Mouse (Mus musculus): ENCODE results near the gene Lrrc61. TPM values are rescaled to one million over a fixed set of nuclear protein-coding genes. Genes with fewer than 3 reads are reported as not detected.
"Not testable (repeated sequence)": the region's sequence is repeated elsewhere in the genome, so short reads cannot be mapped to it uniquely, and the experiment has no call there.

The Lrrc61 gene
- polyA plus RNA-seq (2014; fragmentation: Nextera tagmentation; extraction: Ambion mirVana): 13.9 and 17.2 TPM in 2 replicates

DNA sequence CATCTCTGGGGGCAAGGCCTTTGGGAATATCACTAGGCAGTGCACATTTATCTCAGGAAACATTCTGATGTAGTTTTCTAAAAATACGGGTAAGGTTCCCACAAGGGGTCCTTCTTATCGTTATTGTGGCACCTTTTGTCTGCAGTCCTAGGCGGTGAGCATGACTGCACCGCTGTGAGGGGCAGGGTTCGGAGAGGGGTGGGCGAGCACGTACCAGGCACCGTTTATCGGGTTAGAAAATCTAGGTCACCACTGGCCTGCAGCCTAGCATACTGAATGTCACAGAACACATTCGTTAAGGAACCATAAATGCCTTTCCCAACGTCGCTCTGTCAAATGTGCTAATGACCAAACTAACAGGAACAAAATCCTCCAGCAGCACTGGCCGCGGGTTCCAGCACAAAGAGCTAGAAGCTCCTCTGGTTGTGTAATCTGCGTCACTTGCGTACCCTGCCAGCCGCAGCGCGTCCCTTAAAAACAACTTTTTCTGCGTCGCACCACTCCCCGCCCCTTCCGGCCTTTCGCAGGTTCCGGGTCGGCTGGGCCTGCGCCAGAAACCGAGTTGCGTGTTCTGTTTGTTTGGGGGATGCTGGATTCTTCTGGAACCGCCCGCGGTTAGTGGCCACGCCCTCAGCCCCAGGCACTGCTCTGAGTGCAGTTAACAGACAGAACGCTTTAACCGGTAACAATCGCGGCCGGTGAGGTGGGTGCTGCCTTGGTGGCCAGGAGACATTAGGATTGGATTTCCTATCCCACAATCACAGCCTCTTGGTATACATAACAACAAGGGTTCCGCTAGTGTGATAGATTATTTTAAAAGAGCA lies at the start of gene Lrrc61:
Gene Lrrc61 (plus strand): TSS at position 517 of the 824 bp plus-strand sequence.
- Histone ChIP-seq H3K27ac (ENCODE audit: low read depth, low read length) (peak within 1 kb of the TSS; percentile 95), H3K36me3 (ENCODE audit: control insufficient read depth, insufficient read depth, low read length) (peaks cover 2% of the 10 kb centered on the region; the same call in 1 of the 2 replicates), H3K9ac (ENCODE audit: low read depth, low read length) (peak within 1 kb of the TSS; percentile 85), H3K4me1 (replicated peaks; ENCODE audit: control insufficient read depth, insufficient read depth, low read length) (peaks cover 3% of the 10 kb centered on the region; the same call in 1 of the 2 replicates), H3K9me3 (ENCODE audit: control insufficient read depth, low read length) (no peaks in the 10 kb centered on the region), H3K4me2 (replicated peaks; ENCODE audit: low read depth, low read length) (peak within 1 kb of the TSS; percentile 75), H3K4me3 (ENCODE audit: low read depth, low read length) (peak within 1 kb of the TSS; percentile 55), H3K27me3 (ENCODE audit: control insufficient read depth, insufficient read depth, low read length) (no peaks in the 10 kb centered on the region)
- DNase-seq (ENCODE audit: low spot score): peak; percentile 93
- peak; percentile 93 for ATAC-seq (ENCODE audit: low FRiP score)
- WGBS: 1% methylated on average over 39 of the region's 39 CpGs

DNA sequence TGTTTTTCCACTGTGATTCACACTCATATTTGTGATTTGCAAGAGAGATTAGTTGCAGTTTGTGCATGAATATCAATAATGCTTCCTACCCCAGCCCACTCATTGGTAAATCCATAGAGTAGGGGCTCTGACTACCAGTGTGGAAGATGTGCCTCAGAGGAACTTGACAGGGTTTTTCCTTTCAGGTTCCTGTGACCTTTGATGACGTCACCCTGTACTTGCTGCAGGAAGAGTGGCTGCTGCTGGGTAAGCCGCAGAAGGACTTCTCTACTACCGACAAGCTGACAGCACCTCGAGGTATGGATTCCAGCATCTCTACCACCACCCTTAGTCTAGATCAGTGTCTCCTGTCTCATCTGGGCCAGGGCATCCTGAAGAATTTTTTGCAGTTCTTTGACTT lies 46.5 kb upstream of the Lrrc61 start:
- DNase-seq (ENCODE audit: low spot score) (no peak), ATAC-seq (ENCODE audit: low FRiP score) (no peak)
- H3K4me3 ChIP-seq (ENCODE audit: low read depth, low read length): no peak overlapping the region
- H3K27me3 ChIP-seq (ENCODE audit: control insufficient read depth, insufficient read depth, low read length): no peaks in the 10 kb centered on the region
- no peak overlapping the region for H3K27ac ChIP-seq (ENCODE audit: low read depth, low read length)
- no peaks in the 10 kb centered on the region for H3K9me3 ChIP-seq (ENCODE audit: control insufficient read depth, low read length)
- H3K9ac ChIP-seq (ENCODE audit: low read depth, low read length): no peak overlapping the region
- WGBS: 83% methylated on average over 4 of the region's 4 CpGs
- H3K4me1 ChIP-seq (replicated peaks; ENCODE audit: control insufficient read depth, insufficient read depth, low read length): no peaks in the 10 kb centered on the region
- no peak overlapping the region for H3K4me2 ChIP-seq (replicated peaks; ENCODE audit: low read depth, low read length)
- H3K36me3 ChIP-seq (ENCODE audit: control insufficient read depth, insufficient read depth, low read length): no peaks in the 10 kb centered on the region

DNA sequence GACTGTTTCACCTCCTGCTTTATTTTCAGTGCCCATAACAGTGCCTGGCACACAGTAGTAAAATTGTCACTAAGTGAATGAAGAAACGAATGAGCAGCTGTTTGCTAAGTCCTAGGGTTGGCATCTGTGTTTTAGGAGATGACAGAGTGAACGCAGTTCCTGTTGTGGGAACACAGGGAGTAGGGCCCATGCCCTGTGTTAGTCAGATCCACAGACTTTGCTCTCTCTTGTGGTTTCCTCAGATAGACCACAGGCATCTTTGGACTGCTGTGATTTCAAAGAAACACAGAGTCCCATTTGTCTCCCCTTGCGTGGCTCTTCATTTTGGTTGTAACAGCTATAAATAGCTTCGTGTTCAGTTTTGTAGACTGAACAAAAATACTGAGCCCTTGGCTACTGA lies 44.2 kb upstream of the Lrrc61 start:
- ATAC-seq (ENCODE audit: low FRiP score) (no peak), DNase-seq (ENCODE audit: low spot score) (no peak)
- Histone ChIP-seq H3K27ac (ENCODE audit: low read depth, low read length) (no peak overlapping the region), H3K36me3 (ENCODE audit: control insufficient read depth, insufficient read depth, low read length) (no peaks in the 10 kb centered on the region), H3K4me1 (replicated peaks; ENCODE audit: control insufficient read depth, insufficient read depth, low read length) (no peaks in the 10 kb centered on the region), H3K4me3 (ENCODE audit: low read depth, low read length) (no peak overlapping the region), H3K9ac (ENCODE audit: low read depth, low read length) (no peak overlapping the region), H3K4me2 (replicated peaks; ENCODE audit: low read depth, low read length) (no peak overlapping the region), H3K27me3 (ENCODE audit: control insufficient read depth, insufficient read depth, low read length) (no peaks in the 10 kb centered on the region), H3K9me3 (ENCODE audit: control insufficient read depth, low read length) (no peaks in the 10 kb centered on the region)
- 89% methylated on average over 4 of the region's 4 CpGs for WGBS

DNA sequence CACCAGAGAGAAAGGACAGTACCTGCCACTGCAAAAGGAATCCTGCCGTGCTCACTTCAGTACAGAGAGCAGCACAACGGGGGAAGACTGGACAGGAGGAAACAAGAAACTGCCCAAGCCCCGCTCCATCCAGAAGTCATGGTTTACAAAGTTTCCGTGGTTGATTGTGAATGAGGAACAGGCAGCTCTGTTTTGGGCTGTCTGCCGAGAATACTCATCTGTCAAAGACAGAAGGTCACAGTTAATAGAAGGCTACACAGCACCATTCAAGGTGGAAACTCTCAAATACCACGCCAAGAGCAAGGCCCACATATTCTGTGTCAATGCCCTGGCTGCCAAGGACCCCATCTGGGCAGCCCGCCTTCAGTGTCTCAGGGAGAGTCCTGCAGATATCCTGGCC lies 42.7 kb upstream of the Lrrc61 start:
- WGBS: 85% methylated on average over 7 of the region's 7 CpGs
- no peaks in the 10 kb centered on the region; the same call in 1 of the 2 replicates for H3K36me3 ChIP-seq (ENCODE audit: control insufficient read depth, insufficient read depth, low read length)
- H3K4me3 ChIP-seq (ENCODE audit: low read depth, low read length): no peak overlapping the region
- H3K4me2 ChIP-seq (replicated peaks; ENCODE audit: low read depth, low read length): no peak overlapping the region
- no peak overlapping the region for H3K9ac ChIP-seq (ENCODE audit: low read depth, low read length)
- no peak overlapping the region for H3K27ac ChIP-seq (ENCODE audit: low read depth, low read length)
- H3K27me3 ChIP-seq (ENCODE audit: control insufficient read depth, insufficient read depth, low read length): no peaks in the 10 kb centered on the region
- no peak for ATAC-seq (ENCODE audit: low FRiP score)
- no peak for DNase-seq (ENCODE audit: low spot score)
- no peaks in the 10 kb centered on the region for H3K9me3 ChIP-seq (ENCODE audit: control insufficient read depth, low read length)
- no peaks in the 10 kb centered on the region for H3K4me1 ChIP-seq (replicated peaks; ENCODE audit: control insufficient read depth, insufficient read depth, low read length)

DNA sequence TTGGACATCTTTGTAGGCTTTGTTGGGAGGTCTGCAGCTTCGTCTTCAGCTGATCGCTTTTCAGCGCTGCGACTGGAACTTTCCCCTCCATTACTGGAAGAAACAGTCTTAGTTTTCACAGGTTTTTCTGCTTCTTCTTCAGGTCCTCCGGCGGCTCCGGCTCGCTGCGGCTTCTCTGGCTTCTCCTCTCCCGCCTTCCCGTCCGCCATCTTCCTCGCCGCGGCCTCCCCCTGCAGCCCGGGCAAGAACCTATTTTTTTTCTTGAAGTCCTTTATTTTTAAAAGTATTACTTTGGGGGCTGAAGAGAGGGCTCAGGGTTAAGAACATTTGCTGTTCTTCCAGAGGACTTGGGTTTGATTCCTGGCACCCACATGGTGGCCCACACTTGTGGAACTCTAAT lies 29.7 kb upstream of the Lrrc61 start:
- not testable (repeated sequence) for H3K4me3 ChIP-seq (ENCODE audit: low read depth, low read length); H3K4me1 ChIP-seq (replicated peaks; ENCODE audit: control insufficient read depth, insufficient read depth, low read length); H3K27ac ChIP-seq (ENCODE audit: low read depth, low read length); H3K4me2 ChIP-seq (replicated peaks; ENCODE audit: low read depth, low read length); DNase-seq (ENCODE audit: low spot score); H3K27me3 ChIP-seq (ENCODE audit: control insufficient read depth, insufficient read depth, low read length); H3K9ac ChIP-seq (ENCODE audit: low read depth, low read length); H3K36me3 ChIP-seq (ENCODE audit: control insufficient read depth, insufficient read depth, low read length); H3K9me3 ChIP-seq (ENCODE audit: control insufficient read depth, low read length); ATAC-seq (ENCODE audit: low FRiP score)
- WGBS: 98% methylated on average over 13 of the region's 16 CpGs

DNA sequence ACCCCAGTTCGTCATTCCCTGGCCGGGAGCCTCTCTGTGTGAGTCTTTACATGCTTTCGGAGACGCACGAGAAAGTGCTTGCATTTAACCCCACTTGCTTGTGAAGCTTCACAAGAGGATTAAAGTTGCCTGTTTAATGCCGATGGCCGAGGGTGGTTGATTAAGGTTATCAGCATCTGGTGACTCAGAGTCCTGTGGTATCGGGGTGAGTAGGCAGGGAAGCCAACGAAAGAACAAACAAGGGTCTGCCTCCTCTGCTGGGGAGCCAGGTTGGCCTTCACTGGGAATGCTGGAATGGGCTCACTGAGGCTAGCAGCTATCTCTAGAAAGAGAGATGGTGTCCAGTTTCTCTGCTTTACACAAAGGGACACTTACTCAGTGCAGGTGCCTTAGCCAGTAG lies 26.7 kb upstream of the Lrrc61 start:
- Histone ChIP-seq H3K4me1 (replicated peaks; ENCODE audit: control insufficient read depth, insufficient read depth, low read length) (no peaks in the 10 kb centered on the region), H3K4me3 (ENCODE audit: low read depth, low read length) (no peak overlapping the region), H3K36me3 (ENCODE audit: control insufficient read depth, insufficient read depth, low read length) (no peaks in the 10 kb centered on the region), H3K27me3 (ENCODE audit: control insufficient read depth, insufficient read depth, low read length) (no peaks in the 10 kb centered on the region), H3K27ac (ENCODE audit: low read depth, low read length) (no peak overlapping the region), H3K9me3 (ENCODE audit: control insufficient read depth, low read length) (no peaks in the 10 kb centered on the region), H3K9ac (ENCODE audit: low read depth, low read length) (no peak overlapping the region), H3K4me2 (replicated peaks; ENCODE audit: low read depth, low read length) (no peak overlapping the region)
- 95% methylated on average over 9 of the region's 9 CpGs for WGBS
- no peak for ATAC-seq (ENCODE audit: low FRiP score)
- DNase-seq (ENCODE audit: low spot score): no peak

DNA sequence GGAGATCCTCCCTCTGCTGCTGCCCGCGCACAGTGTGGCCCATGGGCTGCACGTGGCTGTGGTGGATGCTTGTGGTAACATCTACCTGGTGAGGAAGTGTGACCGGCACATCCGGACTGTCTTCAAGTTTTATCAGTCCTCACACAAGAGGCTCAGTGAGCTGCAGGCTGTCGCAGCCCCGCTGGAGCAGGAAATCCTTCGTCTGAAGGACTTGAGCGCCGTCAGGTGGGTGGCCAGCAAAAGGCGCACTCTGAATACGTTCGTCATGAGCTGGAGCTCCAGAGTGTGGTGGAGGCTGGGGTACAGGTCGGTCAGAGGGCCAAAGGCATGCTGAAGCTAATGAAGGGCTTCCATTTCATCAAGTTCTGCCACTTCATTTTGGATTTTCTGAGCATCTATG lies 25.3 kb upstream of the Lrrc61 start:
- no peaks in the 10 kb centered on the region for H3K36me3 ChIP-seq (ENCODE audit: control insufficient read depth, insufficient read depth, low read length)
- H3K4me3 ChIP-seq (ENCODE audit: low read depth, low read length): no peak overlapping the region
- no peaks in the 10 kb centered on the region for H3K9me3 ChIP-seq (ENCODE audit: control insufficient read depth, low read length)

DNA sequence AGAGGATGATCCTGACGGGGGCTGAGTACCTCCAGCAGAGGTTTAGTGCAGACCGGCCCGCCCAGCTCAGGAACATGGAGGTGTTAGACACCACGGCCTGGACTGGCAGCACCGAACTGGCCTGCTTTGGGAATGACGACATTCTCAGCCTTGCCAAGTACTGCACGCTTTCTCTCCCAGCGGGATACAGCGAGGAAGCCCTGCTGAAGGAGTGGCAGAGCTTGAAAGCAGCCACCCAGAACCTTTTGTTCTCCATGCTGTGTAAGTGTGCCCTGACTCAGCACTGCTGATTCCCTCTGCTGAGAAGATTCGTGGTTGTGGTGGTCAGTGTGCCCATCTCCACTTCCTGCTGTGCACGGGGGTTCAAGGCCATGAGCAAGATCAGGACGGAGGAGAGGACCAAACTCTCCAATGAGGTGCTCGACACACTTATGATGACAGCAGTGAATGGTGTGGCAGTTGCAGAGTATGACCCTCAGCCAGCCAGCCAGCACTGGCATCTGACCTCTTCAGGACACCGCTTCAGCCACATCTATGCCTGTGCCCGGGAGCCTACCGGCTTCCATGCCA lies 24.6 kb upstream of the Lrrc61 start:
- H3K27me3 ChIP-seq (ENCODE audit: control insufficient read depth, insufficient read depth, low read length): no peaks in the 10 kb centered on the region
- no peaks in the 10 kb centered on the region for H3K9me3 ChIP-seq (ENCODE audit: control insufficient read depth, low read length)
- DNase-seq (ENCODE audit: low spot score) (no peak), ATAC-seq (ENCODE audit: low FRiP score) (no peak)
- WGBS: 87% methylated on average over 16 of the region's 16 CpGs
- no peak overlapping the region for H3K9ac ChIP-seq (ENCODE audit: low read depth, low read length)
- H3K36me3 ChIP-seq (ENCODE audit: control insufficient read depth, insufficient read depth, low read length): no peaks in the 10 kb centered on the region
- no peaks in the 10 kb centered on the region for H3K4me1 ChIP-seq (replicated peaks; ENCODE audit: control insufficient read depth, insufficient read depth, low read length)
- H3K4me3 ChIP-seq (ENCODE audit: low read depth, low read length): no peak overlapping the region
- no peak overlapping the region for H3K4me2 ChIP-seq (replicated peaks; ENCODE audit: low read depth, low read length)
- no peak overlapping the region for H3K27ac ChIP-seq (ENCODE audit: low read depth, low read length)

More for the DNA sequence above, 25.3 kb upstream of the Lrrc61 start:
- DNase-seq (ENCODE audit: low spot score) (no peak), ATAC-seq (ENCODE audit: low FRiP score) (no peak)
- WGBS: 75% methylated on average over 14 of the region's 14 CpGs
- Histone ChIP-seq H3K4me2 (replicated peaks; ENCODE audit: low read depth, low read length) (no peak overlapping the region), H3K4me1 (replicated peaks; ENCODE audit: control insufficient read depth, insufficient read depth, low read length) (no peaks in the 10 kb centered on the region), H3K27ac (ENCODE audit: low read depth, low read length) (no peak overlapping the region), H3K27me3 (ENCODE audit: control insufficient read depth, insufficient read depth, low read length) (no peaks in the 10 kb centered on the region), H3K9ac (ENCODE audit: low read depth, low read length) (no peak overlapping the region)

DNA sequence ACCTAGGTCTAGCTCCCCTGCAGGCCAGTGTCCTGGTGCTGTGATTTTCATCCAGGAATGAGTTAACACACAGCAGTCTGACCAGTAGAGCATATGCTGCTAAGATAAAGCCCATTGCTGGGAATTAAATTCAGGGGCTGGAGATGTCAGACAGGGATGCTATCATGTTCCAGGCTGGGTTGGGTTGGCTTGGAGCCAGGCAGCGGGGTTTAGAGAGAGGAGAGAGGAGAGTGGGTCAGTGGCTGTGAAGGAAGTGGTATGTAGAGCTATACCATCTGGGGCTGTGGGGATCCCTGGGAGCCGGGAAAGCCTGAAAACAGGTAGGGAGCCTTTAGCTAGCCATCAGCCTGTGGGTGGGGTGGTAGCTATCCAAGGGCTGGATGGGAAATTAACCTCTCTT lies 23.7 kb upstream of the Lrrc61 start:
- H3K4me1 ChIP-seq (replicated peaks; ENCODE audit: control insufficient read depth, insufficient read depth, low read length): no peaks in the 10 kb centered on the region
- H3K27ac ChIP-seq (ENCODE audit: low read depth, low read length): no peak overlapping the region
- no peaks in the 10 kb centered on the region for H3K27me3 ChIP-seq (ENCODE audit: control insufficient read depth, insufficient read depth, low read length)
- no peak overlapping the region for H3K4me2 ChIP-seq (replicated peaks; ENCODE audit: low read depth, low read length)
- H3K9ac ChIP-seq (ENCODE audit: low read depth, low read length): no peak overlapping the region
- 72% methylated on average over 2 of the region's 2 CpGs for WGBS
- no peaks in the 10 kb centered on the region for H3K36me3 ChIP-seq (ENCODE audit: control insufficient read depth, insufficient read depth, low read length)
- H3K9me3 ChIP-seq (ENCODE audit: control insufficient read depth, low read length): no peaks in the 10 kb centered on the region
- no peak overlapping the region for H3K4me3 ChIP-seq (ENCODE audit: low read depth, low read length)
- ATAC-seq (ENCODE audit: low FRiP score) (no peak), DNase-seq (ENCODE audit: low spot score) (no peak)
